Mouse (Mus musculus): ENCODE data around the gene Tnfrsf26. TPM values are rescaled to one million over a fixed set of nuclear protein-coding genes. Genes with fewer than 3 reads are reported as not detected.
"Not testable (repeated sequence)": the region's sequence is repeated elsewhere in the genome, so short reads cannot be mapped to it uniquely, and the experiment has no call there.

Gene Tnfrsf26
- polyA plus RNA-seq (2012; rRNA removed) = 1.4 and 1.6 TPM in 2 replicates

- no peak for DNase-seq (ENCODE audit: low spot score)
These were observed at the start of gene Tnfrsf26 for GRCm38 (mm10) chr7:143628540-143628939. Gene Tnfrsf26 (minus strand): TSS chr7:143628722.

GRCm38 (mm10) chr7:143666427-143667311 is 38.1 kb upstream of the Tnfrsf26 start:
- no peak for DNase-seq (ENCODE audit: low spot score)

- DNase-seq (ENCODE audit: low spot score) = no peak
These were observed 34.9 kb upstream of the Tnfrsf26 start for GRCm38 (mm10) chr7:143663470-143663869.

- DNase-seq (ENCODE audit: low spot score) = no peak
These were observed 32.3 kb upstream of the Tnfrsf26 start for GRCm38 (mm10) chr7:143660797-143661196.

GRCm38 (mm10) chr7:143649769-143650346 is 21.3 kb upstream of the Tnfrsf26 start:
- not testable (repeated sequence) for DNase-seq (ENCODE audit: low spot score)

GRCm38 (mm10) chr7:143649034-143649768 is 20.7 kb upstream of the Tnfrsf26 start, which contains the start of gene Tnfrsf22:
Gene Tnfrsf22 (minus strand): TSS chr7:143649661.
- peak; percentile 57 for DNase-seq (ENCODE audit: low spot score)

GRCm38 (mm10) chr7:143643949-143644348 is 15.4 kb upstream of the Tnfrsf26 start:
- DNase-seq (ENCODE audit: low spot score) = not testable (repeated sequence)

GRCm38 (mm10) chr7:143636674-143637073 is 8.2 kb upstream of the Tnfrsf26 start:
- DNase-seq (ENCODE audit: low spot score) = no peak

GRCm38 (mm10) chr7:143631503-143631902 is 3.0 kb upstream of the Tnfrsf26 start:
- DNase-seq (ENCODE audit: low spot score) = no peak

- no peak for DNase-seq (ENCODE audit: low spot score)
These were observed 979 bp upstream of the Tnfrsf26 start for GRCm38 (mm10) chr7:143629501-143629900.

GRCm38 (mm10) chr7:143627555-143628286 is 801 bp downstream of the Tnfrsf26 start:
- DNase-seq (ENCODE audit: low spot score) = no peak

GRCm38 (mm10) chr7:143626178-143626577 is 2.3 kb downstream of the Tnfrsf26 start:
- DNase-seq (ENCODE audit: low spot score) = no peak

GRCm38 (mm10) chr7:143625151-143625550 is 3.4 kb downstream of the Tnfrsf26 start:
- no peak for DNase-seq (ENCODE audit: low spot score)

- no peak for DNase-seq (ENCODE audit: low spot score)
These were observed 4.0 kb downstream of the Tnfrsf26 start for GRCm38 (mm10) chr7:143624561-143624960.

GRCm38 (mm10) chr7:143620951-143621350 is 7.6 kb downstream of the Tnfrsf26 start:
- DNase-seq (ENCODE audit: low spot score) = no peak

- DNase-seq (ENCODE audit: low spot score) = no peak
These were observed 14.0 kb downstream of the Tnfrsf26 start for GRCm38 (mm10) chr7:143614404-143615135.

- no peak for DNase-seq (ENCODE audit: low spot score)
These were observed 16.3 kb downstream of the Tnfrsf26 start for GRCm38 (mm10) chr7:143612215-143612614.

- DNase-seq (ENCODE audit: low spot score) = no peak
These were observed 23.2 kb downstream of the Tnfrsf26 start for GRCm38 (mm10) chr7:143605321-143605720.

GRCm38 (mm10) chr7:143604889-143605288 is 23.6 kb downstream of the Tnfrsf26 start:
- no peak for DNase-seq (ENCODE audit: low spot score)

GRCm38 (mm10) chr7:143601705-143602104 is 26.8 kb downstream of the Tnfrsf26 start:
- no peak for DNase-seq (ENCODE audit: low spot score)

GRCm38 (mm10) chr7:143600231-143600740 is 28.2 kb downstream of the Tnfrsf26 start:
- DNase-seq (ENCODE audit: low spot score) = no peak

Measured in urinary bladder, adult 2 months (tissue).